Mouse (Mus musculus): ENCODE measurements around the gene Spats1.

GRCm38 (mm10) chr17:45397541-45397940, 77.7 kb downstream of the Spats1 start:
- TF ChIP-seq CTCF (IDR thresholded peaks at IDR 0.05; ENCODE audit: low read depth): peak; percentile 51
- TF ChIP-seq EP300 (IDR thresholded peaks at IDR 0.05; ENCODE audit: low read depth): no peak

All from liver, postnatal 0 days (tissue).